Mouse (Mus musculus) heart, embryonic 15.5 days (tissue): Measurements from ENCODE around the gene Pafah1b1. TPM values are rescaled to one million over a fixed set of nuclear protein-coding genes. Genes with fewer than 3 reads are reported as not detected.

Experiments
- ATAC-seq: fragments of 200-750 bp; cut with Nextera tagmentation; replicated peaks from 2 replicates; pipeline ENCODE4 v1.8.0; 2017; ENCODE audit warnings: low read depth, moderate TSS enrichment; ENCODE audit not compliant: insufficient number of reproducible peaks, insufficient read depth, low FRiP score
- H3K27ac ChIP-seq: fragments of 300-500 bp; sonication (generic); 2 replicates; pipeline ENCODE4 v1.5.1; 2015; ENCODE audit warnings: mild to moderate bottlenecking, inconsistent platforms
- H3K27me3 ChIP-seq: fragments of 300-500 bp; sonication (generic); 2 replicates; pipeline ENCODE4 v1.6.1; 2015; ENCODE audit warnings: inconsistent platforms
- H3K36me3 ChIP-seq: fragments of 300-500 bp; sonication (generic); 2 replicates; pipeline ENCODE4 v1.6.1; 2015; ENCODE audit warnings: mild to moderate bottlenecking, inconsistent platforms
- H3K4me1 ChIP-seq: fragments of 300-500 bp; sonication (generic); replicated peaks from 2 replicates; pipeline ENCODE4 v1.6.1; 2015; ENCODE audit warnings: inconsistent platforms
- H3K4me2 ChIP-seq: fragments of 300-500 bp; sonication (generic); 2 replicates; pipeline ENCODE4 v1.6.1; 2015; ENCODE audit warnings: inconsistent platforms, mild to moderate bottlenecking, moderate library complexity
- H3K4me3 ChIP-seq: fragments of 300-500 bp; sonication (generic); 2 replicates; pipeline ENCODE4 v1.5.1; 2015; ENCODE audit warnings: mild to moderate bottlenecking, inconsistent platforms
- H3K9ac ChIP-seq: fragments of 300-500 bp; sonication (generic); 2 replicates; pipeline ENCODE4 v1.6.1; 2015; ENCODE audit warnings: mild to moderate bottlenecking, inconsistent platforms
- H3K9me3 ChIP-seq: fragments of 300-500 bp; sonication (generic); replicated peaks from 2 replicates; pipeline ENCODE4 v1.6.1; 2016; ENCODE audit warnings: inconsistent platforms
- WGBS: fragments of 180-500 bp; shearing (Covaris S2); methylation state at CpG from one replicate; pipeline ENCODE4 v1.1.7; 2015; ENCODE audit warnings: mixed read lengths; 5-methylcytosine and 5-hydroxymethylcytosine counted together
- polyA plus RNA-seq: library from polyadenylated mRNA; unstranded; fragments of >200 nt; fragmentation: Nextera tagmentation; extraction: Ambion mirVana; gene quantifications from 2 replicates; pipeline ENCODE4 v1.2.1, GENCODE M21; 2015

Gene Pafah1b1
- polyA plus RNA-seq, 1 experiment from 2014 or later: 46.9 TPM

GRCm38 (mm10) chr11:74751352-74752066, 27.0 kb upstream of the Pafah1b1 start:
- H3K9ac ChIP-seq: no peak overlapping the region
- no peak overlapping the region for H3K27ac ChIP-seq
- H3K9me3 ChIP-seq: no peaks in the 10 kb centered on the region
- WGBS: 71% methylated on average over 9 of the region's 9 CpGs
- no peaks in the 10 kb centered on the region for H3K27me3 ChIP-seq
- no peak overlapping the region for H3K4me3 ChIP-seq
- no peak overlapping the region for H3K4me2 ChIP-seq
- H3K4me1 ChIP-seq: peaks cover 24% of the 10 kb centered on the region
- H3K36me3 ChIP-seq: no peaks in the 10 kb centered on the region
- ATAC-seq: no peak

GRCm38 (mm10) chr11:74750662-74751351, 26.3 kb upstream of the Pafah1b1 start:
- 74% methylated on average over 7 of the region's 7 CpGs for WGBS
- Histone ChIP-seq H3K27me3 (no peaks in the 10 kb centered on the region), H3K9ac (no peak overlapping the region), H3K4me3 (no peak overlapping the region), H3K36me3 (no peaks in the 10 kb centered on the region), H3K9me3 (no peaks in the 10 kb centered on the region), H3K4me1 (peaks cover 20% of the 10 kb centered on the region), H3K27ac (no peak overlapping the region), H3K4me2 (no peak overlapping the region)
- ATAC-seq: no peak

- Histone ChIP-seq H3K4me1 (peaks cover 20% of the 10 kb centered on the region), H3K36me3 (no peaks in the 10 kb centered on the region), H3K9ac (no peak overlapping the region), H3K27me3 (no peaks in the 10 kb centered on the region), H3K9me3 (no peaks in the 10 kb centered on the region), H3K27ac (peak overlapping the region; percentile 70), H3K4me2 (no peak overlapping the region), H3K4me3 (no peak overlapping the region)
- no peak for ATAC-seq
- WGBS: 79% methylated on average over 13 of the region's 13 CpGs
These were observed 24.8 kb upstream of the Pafah1b1 start for GRCm38 (mm10) chr11:74749241-74749640.

- Histone ChIP-seq H3K4me3 (no peak overlapping the region), H3K9me3 (no peaks in the 10 kb centered on the region), H3K9ac (no peak overlapping the region), H3K27me3 (no peaks in the 10 kb centered on the region), H3K4me1 (peaks cover 20% of the 10 kb centered on the region), H3K36me3 (no peaks in the 10 kb centered on the region), H3K4me2 (no peak overlapping the region), H3K27ac (peak overlapping the region; percentile 70)
- 22% methylated on average over 4 of the region's 4 CpGs for WGBS
- ATAC-seq: peak; percentile 78
These were observed 23.6 kb upstream of the Pafah1b1 start for GRCm38 (mm10) chr11:74748022-74748421.

GRCm38 (mm10) chr11:74737861-74738260, 13.4 kb upstream of the Pafah1b1 start:
- Histone ChIP-seq H3K9me3 (no peaks in the 10 kb centered on the region; the same call in 1 of the 2 replicates), H3K27ac (no peak overlapping the region), H3K4me2 (no peak overlapping the region), H3K4me1 (0 out of 2 replicates have a peak, but pooled peaks cover 2% of the 10 kb centered on the region), H3K27me3 (no peaks in the 10 kb centered on the region), H3K36me3 (no peaks in the 10 kb centered on the region), H3K9ac (no peak overlapping the region), H3K4me3 (no peak overlapping the region)
- 73% methylated on average over 3 of the region's 3 CpGs for WGBS
- ATAC-seq: no peak

- Histone ChIP-seq H3K9ac (no peak overlapping the region), H3K36me3 (no peaks in the 10 kb centered on the region), H3K27ac (no peak overlapping the region), H3K4me1 (0 out of 2 replicates have a peak, but pooled peaks cover 2% of the 10 kb centered on the region), H3K9me3 (no peaks in the 10 kb centered on the region; the same call in 1 of the 2 replicates), H3K4me2 (no peak overlapping the region), H3K4me3 (no peak overlapping the region), H3K27me3 (no peaks in the 10 kb centered on the region)
- WGBS: 30% methylated on average over 7 of the region's 7 CpGs
- no peak for ATAC-seq
These were observed 10.4 kb upstream of the Pafah1b1 start for GRCm38 (mm10) chr11:74734917-74735316.

DNA sequence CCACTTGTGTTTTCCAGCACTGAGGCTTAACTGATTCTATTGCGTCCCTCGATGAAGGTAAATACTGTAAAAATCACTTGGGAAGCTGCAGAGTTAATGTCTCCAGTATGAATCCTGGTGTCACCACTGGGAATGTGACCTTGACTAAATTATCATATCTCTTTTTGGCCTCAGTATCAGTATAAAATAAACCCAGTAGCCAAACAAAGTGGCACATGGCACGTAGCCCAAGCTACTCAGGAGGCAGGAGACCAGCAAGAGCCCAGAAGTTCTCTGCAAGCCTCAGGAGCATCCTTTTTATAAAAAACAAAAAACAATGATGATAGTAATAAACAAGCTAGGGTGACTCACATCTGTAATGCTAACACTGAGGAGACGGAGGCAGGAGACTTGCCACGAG, 711 bp upstream of the Pafah1b1 start:
- H3K9ac ChIP-seq: no peak overlapping the region
- H3K9me3 ChIP-seq: no peaks in the 10 kb centered on the region
- WGBS: 29% methylated on average over 5 of the region's 5 CpGs
- H3K27ac ChIP-seq: peak overlapping the region; percentile 99
- H3K4me3 ChIP-seq: no peak overlapping the region; the same call in 1 of the 2 replicates
- peak overlapping the region; percentile 62 for H3K4me2 ChIP-seq
- H3K4me1 ChIP-seq: peaks cover 23% of the 10 kb centered on the region
- H3K27me3 ChIP-seq: no peaks in the 10 kb centered on the region
- H3K36me3 ChIP-seq: no peaks in the 10 kb centered on the region
- ATAC-seq: no peak

- no peaks in the 10 kb centered on the region for H3K9me3 ChIP-seq
- under 1% methylated on average over 62 of the region's 75 CpGs for WGBS
These were observed 874 bp downstream of the Pafah1b1 start for GRCm38 (mm10) chr11:74723357-74724234.

DNA sequence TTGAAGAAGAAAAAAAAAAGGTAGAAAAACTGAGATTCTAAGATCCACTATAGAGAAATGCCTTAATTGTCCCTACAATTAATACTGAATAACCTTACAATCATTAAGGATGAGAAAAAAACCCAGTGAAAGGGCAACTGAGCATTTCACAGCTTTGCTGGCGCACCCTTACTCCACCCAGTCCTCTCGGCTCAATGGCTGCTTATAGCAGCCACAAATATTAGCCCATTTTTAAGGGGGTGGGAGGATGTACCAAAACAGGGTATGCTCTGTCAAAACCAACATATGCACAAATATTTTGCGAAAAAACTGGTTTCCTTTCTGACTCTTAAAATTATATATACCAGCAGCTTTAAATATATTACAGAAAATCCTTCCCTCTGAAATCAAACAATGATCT, 2.5 kb downstream of the Pafah1b1 start:
- Histone ChIP-seq H3K27ac (no peak overlapping the region), H3K4me3 (peak overlapping the region; percentile 39), H3K4me1 (peaks cover 33% of the 10 kb centered on the region), H3K4me2 (peak overlapping the region; percentile 78), H3K9me3 (no peaks in the 10 kb centered on the region), H3K9ac (peak overlapping the region; percentile 38; the same call in 1 of the 2 replicates), H3K27me3 (no peaks in the 10 kb centered on the region), H3K36me3 (no peaks in the 10 kb centered on the region)
- ATAC-seq: no peak
- WGBS: 28% methylated on average over 3 of the region's 3 CpGs

More at GRCm38 (mm10) chr11:74723357-74724234, 874 bp downstream of the Pafah1b1 start:
- no peaks in the 10 kb centered on the region for H3K27me3 ChIP-seq
- peaks cover 30% of the 10 kb centered on the region for H3K4me1 ChIP-seq
- H3K9ac ChIP-seq: peak overlapping the region; percentile 96
- ATAC-seq: peak; percentile 81
- H3K4me3 ChIP-seq: peak overlapping the region; percentile 72
- peak overlapping the region; percentile 99 for H3K27ac ChIP-seq
- H3K4me2 ChIP-seq: peak overlapping the region; percentile 78
- no peaks in the 10 kb centered on the region for H3K36me3 ChIP-seq

DNA sequence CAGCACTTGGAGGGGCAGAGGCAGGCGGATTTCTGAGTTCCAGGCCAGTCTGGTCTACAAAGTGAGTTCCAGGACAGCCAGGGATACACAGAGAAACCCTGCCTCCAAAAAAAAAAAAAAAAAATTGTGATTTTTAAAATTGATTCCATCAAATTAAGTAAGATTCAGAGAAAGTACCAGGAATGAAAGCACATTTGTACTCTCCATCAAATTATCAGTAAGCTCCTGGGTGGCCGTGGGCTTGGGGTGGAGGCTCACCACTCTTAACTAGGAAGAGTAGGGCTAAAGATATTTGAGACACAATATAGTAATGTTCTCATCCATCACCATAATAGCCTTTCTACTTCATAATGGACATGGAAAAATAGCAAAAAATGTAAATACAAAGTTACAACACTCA, 3.3 kb downstream of the Pafah1b1 start:
- Histone ChIP-seq H3K27ac (no peak overlapping the region), H3K4me3 (no peak overlapping the region), H3K4me1 (peaks cover 38% of the 10 kb centered on the region), H3K27me3 (no peaks in the 10 kb centered on the region), H3K4me2 (peak overlapping the region; percentile 41), H3K9me3 (no peaks in the 10 kb centered on the region), H3K9ac (no peak overlapping the region), H3K36me3 (no peaks in the 10 kb centered on the region)
- 42% methylated on average over 2 of the region's 2 CpGs for WGBS
- ATAC-seq: no peak

- Histone ChIP-seq H3K27me3 (no peaks in the 10 kb centered on the region), H3K4me3 (no peak overlapping the region), H3K27ac (no peak overlapping the region), H3K4me2 (peak overlapping the region; percentile 41), H3K4me1 (peaks cover 39% of the 10 kb centered on the region), H3K9me3 (no peaks in the 10 kb centered on the region), H3K9ac (no peak overlapping the region), H3K36me3 (no peaks in the 10 kb centered on the region)
- no peak for ATAC-seq
- 24% methylated on average over 1 of the region's 1 CpGs for WGBS
These were observed 3.8 kb downstream of the Pafah1b1 start for GRCm38 (mm10) chr11:74720668-74721067.
